Mouse (Mus musculus) MEL-GATA-1-ER (cell line): ENCODE measurements around the gene Tatdn2.
A peak's percentile ranks its signal among the peaks of the same experiment; 100 is the strongest.
"Not testable (repeated sequence)": the region's sequence is repeated elsewhere in the genome, so short reads cannot be mapped to it uniquely, and the experiment has no call there.

Experiments used
- DNase-seq: peaks from one replicate; pipeline ENCODE4 v3.0.0-alpha.2; 2012; ENCODE audit warnings: low read depth; ENCODE audit errors: extremely low read depth

Gene Tatdn2

DNA sequence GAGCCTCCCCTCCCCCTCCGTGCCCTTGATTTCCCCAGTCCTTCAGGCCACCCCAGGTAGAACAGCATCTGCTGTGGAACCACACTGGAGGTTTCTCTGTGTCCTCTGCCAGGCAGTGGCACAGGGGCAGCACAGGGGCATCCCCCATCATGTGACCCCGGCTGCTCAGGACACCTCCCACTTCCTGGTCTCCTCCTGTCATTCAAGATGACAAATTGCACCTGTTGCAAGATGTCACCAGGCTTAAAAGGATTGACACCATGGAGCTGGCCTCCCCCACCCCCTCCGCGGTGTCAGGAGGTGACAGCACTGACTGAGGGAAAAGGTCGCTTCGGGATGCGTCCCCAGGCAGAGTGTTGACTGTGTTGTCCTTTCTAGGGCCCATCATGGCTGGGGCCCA, 27.0 kb upstream of the Tatdn2 start:
- no peak for DNase-seq

DNA sequence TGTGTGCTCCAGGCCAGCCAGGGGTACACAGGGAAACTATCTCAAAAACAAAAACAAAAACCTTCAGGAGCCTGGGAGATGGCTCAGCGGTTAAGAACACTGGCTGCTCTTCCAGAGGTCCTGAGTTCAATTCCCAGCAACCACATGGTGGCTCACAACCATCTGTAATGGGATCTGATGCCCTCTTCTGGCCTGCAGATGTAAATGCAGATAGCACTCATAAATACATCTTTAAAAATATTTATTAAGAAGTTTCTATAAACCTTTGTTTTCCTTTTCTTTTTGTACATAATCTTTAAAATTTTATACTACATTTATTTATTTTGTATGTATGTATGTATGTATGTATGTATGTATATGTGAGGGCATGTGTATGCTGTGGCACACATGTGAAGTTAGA, 24.8 kb upstream of the Tatdn2 start:
- not testable (repeated sequence) for DNase-seq

DNA sequence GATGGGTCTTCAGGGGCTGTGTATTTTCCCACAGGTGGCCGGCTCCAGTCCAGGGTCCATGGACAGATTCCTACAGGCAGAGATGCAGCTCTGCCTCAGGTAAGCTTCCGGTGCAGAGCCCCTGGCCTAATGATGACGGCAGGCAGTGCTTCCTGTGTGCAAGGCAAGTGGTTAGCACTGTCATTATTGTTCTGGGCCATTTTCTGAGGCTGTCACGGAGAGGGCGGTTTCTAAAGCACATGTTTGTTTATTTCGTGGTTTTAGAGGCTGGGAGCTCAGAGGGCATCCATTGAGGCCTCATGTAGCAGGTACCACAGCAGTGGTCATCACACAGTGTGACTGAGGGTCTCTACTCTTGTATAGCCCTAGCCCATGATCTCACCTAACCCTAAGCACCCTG, 23.9 kb upstream of the Tatdn2 start:
- DNase-seq: no peak

DNA sequence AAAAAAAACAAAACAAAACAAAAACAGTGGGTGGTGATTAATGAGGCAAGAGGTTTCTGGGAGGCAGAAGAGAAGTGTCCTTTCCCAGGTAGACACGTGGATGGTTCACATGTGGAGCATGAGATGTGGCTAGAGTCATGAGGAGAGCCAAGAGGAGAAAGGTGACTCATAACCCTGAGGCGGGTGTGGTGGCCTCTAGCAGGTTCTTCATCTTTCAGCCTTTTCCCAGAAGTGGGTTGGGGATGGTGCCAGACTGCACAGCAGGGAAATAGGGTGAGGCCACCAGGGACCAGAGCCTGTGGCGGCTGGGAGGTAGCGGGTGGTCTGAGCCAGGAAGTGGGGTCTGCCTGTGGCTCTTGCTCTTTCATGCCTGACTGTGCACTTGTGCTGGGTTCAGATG, 21.6 kb upstream of the Tatdn2 start:
- DNase-seq: no peak

DNA sequence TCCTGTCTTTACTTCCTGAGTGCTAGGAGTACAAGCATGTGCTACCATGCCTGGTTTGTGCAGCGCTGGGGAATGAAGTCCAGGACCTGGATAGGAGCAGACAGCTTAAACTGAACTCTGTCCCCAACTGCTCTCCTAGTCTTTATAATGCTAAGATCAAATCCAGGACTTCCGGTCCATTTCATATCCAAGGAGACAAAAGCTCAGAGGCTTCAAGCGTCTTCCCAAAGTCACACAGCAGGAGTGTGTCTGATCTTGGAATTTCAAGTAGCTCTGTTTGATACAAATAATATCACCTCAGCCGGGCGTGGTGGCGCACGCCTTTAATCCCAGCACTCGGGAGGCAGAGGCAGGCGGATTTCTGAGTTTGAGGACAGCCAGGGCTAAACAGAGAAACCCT, 20.9 kb upstream of the Tatdn2 start:
- DNase-seq: no peak

DNA sequence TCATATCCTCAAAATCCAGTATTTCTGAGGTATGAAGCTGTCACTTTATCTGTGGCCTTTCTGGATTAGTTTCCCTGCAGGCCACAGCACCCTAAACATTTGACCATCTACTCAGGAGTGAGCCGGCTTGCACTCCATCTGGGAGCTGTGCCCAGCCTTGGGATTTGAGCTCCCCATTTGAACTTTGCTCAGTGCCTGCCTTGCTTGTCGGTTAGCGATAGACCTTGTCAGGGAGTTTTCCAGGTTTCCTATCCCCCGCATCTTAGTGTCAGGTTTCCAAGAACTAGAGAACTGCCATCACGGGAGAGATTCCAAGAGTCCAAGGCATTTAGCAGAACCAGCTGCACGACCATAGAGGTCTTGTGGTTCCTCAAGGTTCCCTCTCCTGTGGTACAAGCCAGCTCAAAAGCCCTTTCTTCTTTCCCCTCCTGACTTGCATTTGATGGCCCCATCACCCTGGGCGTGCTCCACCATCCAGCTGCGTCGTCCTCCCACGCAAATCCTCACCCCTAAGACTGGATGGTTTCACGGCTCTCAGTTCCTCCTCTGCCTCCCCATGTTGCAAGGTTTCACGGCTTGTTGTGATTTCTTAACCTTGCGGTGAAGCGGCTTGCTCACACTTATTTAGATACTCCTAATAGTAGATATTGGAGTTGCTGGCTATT, 19.6 kb upstream of the Tatdn2 start:
- DNase-seq: no peak

DNA sequence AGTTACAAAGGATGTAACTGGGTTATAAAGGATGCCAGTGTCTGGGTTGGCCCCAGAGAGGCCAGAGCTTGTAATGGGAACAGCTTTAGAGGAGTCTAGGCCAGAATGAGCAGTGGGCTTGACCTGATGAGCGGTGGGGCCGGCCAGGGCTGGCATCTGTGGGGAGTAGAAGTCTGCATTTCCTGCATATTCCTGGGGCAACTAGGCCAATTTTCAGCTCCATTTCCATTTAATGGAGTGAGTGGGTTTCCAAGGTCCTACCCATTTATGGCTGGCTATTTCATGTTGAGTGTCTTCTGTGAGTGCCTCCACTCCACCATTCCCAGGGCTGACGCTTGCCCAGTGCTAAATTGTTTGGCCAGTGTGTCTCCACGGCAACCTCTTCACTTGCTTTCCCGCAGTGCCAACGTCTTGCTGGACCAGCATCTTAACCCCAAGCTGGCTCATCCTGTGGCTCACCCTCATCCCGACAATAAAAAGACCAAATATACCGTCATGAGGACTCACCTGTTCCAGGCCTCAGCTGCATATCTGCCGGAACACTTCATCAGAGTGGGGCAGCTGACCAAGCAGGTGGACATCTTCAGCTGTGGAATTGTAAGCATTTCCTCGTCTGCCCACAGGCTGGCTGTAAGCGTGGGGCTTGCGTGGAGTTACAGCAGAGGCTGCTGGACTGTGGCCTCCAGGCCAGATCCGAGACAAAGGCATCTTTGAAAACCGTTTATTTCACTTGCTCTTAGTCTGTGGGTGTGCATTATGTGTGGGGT, 18.4 kb upstream of the Tatdn2 start:
- no peak for DNase-seq

DNA sequence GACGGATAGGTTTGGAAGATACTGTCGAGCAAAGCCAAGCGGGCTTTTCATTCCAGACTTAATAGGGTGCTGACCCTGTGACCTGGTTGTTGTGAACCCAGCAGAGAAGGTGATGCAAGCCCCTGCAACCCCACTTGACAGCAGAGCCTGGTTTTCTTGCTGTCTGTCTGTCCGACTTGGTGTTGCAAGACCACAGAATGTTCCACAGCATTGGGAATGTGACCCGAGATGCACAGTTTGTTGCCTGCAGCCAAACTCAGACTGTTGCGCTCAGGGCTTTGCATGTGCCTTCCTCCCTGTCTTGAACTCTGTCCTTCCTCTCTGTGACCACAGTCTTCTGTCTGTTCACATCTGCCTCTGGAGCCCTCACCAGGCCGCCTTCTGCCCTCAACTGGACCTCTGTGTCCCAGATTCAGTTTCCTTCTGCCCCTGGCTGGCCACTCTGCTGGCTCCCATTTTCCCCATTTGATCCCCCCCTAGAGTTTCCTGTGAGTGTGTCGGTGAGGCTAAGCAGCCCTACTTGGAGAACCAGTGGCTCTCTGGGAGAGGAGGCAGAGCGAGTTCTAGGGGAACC, 16.8 kb upstream of the Tatdn2 start:
- no peak for DNase-seq

DNA sequence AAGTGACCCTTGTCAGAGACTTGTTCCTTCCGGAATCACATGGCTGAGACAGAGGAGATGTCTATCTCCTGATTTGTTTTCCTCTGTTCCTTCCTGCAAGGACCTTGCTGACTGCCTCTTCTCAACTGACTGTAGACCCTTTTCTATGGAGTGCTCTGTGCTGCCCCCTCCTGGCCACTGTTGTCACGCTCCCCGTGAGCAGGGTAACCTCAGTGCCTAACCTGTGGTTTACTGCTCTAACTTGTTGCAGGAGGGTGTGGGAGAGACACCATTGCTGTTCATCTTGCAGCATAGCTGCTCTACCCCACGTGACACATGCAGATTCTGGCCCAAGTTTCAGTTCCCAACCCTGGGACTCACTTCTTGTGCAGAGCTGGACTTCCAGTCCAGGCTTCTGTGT, 15.6 kb upstream of the Tatdn2 start:
- DNase-seq: no peak

DNA sequence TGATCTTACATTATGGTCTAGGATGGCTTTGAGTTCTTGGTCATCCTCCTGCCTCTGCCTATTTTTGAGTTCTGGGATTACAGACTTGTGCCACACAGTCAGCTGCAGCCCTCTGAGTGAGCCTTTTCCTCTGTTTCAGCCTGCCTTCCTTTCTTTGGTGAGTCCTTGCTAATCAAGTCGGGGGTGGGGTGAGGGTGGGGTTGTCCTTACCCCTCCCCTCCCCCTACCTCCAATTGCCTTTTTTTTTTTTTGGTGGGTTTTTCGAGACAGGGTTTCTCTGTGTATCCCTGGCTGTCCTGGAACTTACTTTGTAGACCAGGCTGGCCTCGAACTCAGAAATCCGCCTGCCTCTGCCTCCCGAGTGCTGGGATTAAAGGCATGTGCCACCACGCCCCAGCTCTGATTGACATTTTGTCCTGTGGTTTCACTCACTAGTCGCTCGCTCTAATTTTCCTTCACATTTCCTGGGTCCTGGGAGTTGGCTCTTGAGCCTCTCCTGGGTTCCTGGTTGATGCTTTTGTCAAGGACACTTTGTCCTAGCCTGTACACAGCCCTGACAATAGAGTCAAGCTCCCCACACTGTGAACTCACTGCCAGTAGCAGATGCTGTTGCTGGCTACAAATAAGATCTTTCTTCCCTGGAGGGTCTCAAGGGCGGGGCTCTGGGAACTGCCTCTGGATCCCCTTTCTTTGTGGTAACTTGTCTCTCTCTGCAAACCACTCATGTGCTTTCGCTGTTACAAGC, 13.6 kb upstream of the Tatdn2 start:
- no peak for DNase-seq

DNA sequence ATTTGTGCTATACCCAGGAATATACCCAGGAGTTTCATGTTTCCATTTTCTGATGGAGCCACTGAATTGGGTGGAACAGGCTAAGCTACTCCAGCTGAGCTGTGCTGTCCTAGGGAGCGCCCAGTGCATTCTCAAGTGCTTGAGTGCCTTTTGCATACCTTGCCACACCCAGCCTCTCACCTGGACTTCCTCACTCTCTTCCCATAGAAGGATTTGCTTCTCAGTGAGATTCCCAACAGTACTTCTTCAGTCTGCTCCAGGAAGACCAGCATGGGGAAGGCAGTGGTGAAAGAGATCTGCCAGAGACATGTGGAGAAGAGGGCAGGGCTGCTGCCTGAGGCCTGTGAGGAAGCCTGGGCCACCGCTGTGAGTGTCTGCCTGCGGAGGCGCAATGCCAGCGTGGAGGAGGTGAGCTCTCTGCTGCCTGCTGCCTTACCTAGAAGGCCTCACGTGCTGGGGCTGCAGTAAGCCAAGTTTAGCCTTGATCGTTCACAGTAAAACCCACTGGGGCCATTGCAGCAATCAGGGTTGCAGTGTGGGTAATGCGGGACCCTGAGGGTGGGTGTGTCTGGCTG, 10.2 kb upstream of the Tatdn2 start:
- DNase-seq: no peak

DNA sequence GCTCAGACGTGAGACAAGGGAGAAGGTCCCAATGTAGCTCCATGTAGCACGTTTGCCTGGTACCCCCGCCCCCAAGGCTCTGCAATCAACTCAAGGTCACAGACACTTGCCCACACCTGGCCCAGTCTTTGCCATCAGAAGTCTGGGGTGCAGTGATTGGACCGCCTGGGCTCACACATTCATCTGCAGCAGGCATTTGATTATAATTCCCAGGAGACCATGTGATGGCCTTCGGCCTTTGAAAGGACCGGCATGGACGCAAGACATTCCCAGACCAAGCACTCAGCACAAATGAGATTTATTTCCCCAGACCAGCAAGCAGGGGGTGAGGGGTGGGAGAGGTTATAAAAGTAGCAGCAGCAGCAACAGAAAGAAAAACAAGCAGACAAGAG, 6.8 kb upstream of the Tatdn2 start:
- DNase-seq: no peak

DNA sequence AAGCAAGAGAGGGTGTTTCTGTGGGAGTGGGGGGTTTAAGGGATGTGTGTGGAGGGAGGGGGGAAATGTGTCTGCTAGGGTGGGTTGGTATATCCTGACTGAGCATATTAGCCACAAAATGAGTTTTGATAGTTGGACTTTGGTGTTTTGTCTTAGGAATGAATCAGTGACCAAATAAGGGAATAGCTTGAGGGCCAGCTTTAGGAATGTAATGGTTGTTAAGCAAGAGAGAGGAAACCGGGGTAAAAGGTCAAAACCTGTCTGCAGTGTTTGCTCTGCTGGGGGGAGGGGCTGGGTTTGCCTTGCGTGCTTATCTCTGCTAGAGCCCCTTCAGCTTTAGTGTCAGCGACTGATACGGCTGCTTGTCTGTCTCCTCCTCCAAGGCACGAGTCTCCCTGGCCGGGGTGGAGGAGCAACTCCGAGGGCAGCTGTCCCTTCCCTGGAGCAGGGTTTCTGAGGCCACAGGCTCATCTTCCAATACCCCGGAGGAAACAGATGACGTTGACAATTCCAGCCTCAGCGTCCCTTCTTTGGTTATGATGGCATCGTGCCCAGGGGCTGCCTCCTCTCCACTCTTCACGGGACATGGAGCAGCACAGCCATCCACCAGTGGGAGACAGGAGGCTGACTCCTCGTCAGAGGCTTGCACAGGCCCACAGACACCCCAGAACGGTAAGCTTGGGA, 6.3 kb upstream of the Tatdn2 start:
- peak; percentile 54 for DNase-seq

DNA sequence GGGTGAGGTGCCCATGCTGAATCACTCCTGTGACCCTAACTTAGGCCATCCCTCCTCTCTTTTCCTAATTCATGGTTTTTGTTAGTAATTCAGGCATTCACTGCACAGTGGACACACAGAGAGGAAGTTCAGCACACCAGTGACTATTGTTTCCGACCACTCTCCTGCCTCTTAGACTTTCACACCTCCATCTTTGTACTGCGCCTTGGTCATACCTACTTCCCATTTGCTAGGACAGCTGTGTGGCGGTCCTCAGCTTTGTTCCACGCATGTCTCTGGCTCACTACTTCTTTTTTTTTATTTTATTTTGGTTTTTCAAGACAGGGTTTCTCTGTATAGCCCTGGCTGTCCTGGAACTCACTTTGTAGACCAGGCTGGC, 5.8 kb upstream of the Tatdn2 start:
- DNase-seq: no peak

DNA sequence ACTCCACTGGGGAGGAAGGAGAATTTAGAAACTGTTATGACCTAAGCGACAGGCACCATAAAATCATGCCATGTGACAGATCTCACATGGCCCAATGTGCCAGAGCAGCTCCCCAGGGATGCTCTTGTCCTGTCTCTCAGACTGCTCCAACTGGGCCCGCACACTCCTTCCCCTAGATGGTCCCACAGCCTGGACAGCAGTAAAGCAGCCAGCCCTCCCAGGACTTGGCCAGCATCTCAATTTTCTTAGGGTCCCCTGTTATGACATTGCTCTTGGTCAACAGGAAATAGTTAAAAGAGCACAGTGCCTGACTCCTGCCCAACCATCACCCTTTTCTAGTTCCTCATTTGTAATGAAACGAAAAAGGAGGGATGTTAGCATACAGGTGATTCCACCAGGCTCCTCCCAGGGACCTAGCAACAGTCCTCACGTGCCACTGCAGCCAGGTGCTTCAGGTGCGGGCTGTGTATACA, 4.2 kb upstream of the Tatdn2 start:
- no peak for DNase-seq

DNA sequence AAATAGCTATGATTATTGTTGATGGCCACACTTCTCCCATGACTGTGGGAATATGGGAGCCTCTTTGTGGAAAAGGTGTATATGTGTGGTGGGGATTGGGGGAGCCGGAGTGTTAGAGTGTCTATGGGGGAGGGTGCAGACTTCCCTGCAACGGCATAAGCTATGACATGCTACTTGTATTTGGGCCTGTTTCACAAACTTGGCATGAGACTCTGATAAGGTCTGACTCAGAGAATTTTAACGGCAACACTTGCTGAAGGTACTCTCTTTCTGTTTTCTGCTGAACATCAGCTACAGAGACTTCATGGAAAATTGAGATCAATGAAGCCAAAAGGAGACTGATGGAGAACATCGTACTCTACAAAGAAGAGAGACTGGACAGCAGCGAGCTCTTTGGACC, 3.5 kb upstream of the Tatdn2 start:
- no peak for DNase-seq

DNA sequence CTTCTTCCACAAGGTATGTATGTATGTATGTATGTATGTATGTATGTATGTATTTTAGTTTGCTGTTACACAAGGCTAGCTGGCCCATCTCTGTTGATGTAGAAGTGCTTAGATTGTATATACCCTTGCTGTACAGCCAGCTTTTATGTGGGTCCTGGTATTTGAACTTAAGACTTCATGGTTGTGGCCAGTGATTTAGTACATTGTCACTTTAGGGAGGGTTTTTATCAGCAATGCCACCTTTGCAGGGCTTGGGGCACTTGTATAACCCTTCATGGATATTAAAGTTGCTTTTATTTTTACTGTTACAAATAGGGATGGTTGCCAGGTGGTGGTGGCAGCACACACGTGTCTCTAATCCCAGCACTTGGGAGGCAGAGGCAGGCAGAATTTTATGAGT, 1.6 kb upstream of the Tatdn2 start:
- DNase-seq: no peak

DNA sequence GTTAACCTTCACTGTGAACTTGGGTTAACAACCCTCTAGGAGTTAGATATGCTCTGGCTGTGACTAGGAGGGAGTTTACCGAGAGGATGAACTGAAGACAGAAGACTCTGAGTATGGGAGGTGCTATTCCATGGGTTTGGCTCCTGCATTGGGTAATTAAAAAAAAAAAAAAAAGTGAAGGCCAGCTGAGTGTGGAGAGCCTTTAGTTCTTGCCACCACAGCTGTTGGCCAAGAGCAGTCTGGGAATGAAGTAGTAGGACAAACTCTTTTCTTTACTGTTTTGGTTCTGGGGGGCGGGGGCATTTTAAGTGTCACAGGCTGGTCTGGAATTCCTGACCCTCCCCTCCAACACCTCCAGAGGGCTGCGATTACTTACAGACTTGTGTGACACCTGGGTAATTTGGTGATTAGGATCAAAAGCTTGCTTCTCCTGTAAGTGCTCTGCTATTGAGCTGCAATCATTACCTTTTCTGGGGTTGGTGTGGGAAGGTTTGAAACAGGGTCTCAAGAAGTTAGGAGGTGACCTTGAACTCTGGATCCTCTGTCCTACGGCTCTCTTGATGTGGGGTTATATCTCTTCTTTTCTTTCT, 989 bp upstream of the Tatdn2 start:
- no peak for DNase-seq

DNA sequence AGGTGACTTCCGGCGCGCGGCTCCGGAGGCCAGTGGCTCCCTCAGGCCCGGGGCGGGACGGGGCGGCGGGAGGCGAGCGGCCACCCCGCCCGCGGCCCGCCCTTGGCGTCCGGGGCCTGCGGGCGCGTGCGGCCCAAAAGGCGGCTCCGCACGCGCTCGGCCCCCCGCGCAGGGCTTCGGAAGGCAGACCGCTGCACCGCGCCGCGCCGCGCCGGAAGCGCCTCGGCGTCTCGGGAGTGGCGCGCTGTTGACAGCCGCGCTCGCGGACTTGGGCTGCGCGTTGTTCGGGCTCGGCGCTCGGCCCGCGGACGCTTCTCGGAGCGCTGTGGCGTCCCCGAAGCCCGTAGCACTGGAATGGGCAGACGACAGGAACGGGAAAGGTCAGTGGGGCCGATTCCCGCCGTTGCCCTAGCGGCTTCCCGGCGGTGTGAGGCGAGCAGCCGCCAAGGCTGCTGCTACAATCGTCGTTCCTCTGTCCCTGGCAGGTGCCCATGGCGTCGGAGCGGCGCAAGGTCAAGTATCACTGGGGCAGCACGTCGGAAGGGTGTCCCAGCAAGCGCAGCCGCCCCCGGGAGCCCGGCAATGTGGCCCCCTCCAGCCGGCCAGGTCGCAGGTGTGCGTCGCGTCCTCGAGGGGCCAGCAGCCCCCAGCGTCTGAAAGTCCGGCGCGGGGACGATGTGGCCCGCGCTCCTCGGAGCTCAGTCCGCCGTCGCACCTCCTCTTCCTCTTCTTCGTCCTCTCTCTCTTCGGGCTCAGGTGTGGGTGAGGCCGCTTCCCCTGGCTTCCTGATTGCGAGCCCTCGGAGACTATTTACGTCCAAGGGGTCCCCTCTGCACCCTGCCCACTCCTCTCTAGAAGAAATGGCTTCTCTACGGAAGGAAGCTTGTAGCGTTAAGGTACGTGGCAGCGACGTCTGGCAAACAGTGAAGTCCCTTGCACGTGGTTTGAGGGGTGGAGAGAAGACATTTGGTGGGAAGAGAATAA, 664 bp downstream of the Tatdn2 start:
- no peak for DNase-seq

DNA sequence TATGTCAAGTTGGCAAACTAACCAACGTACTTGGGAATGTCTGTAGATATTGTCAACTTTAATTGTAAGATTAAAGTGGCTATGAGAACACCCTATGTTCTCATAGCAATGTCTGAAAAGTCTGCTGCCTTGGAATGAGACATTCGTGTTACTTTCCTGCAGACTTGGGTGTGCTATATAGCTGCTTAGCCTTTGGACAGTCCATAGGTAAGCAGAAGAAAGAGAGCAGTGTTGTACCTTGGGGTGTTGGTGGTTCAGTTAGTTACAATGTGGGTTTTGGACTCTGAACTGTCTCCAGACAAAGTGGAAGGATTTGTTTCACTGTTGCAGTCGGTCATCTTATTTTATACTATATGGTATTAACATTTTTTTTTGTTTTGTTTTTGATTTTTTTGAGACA, 15.9 kb downstream of the Tatdn2 start:
- DNase-seq: no peak
